Mouse (Mus musculus): ENCODE results near the gene AC124108.1.

- TF ChIP-seq CTCF (IDR thresholded peaks at IDR 0.05; ENCODE audit: low read depth, low read length) (no peak), POLR2A (IDR thresholded peaks at IDR 0.05; ENCODE audit: extremely low read depth, insufficient read depth, low read length) (no peak)
These were observed 7.3 kb downstream of the AC124108.1 start for GRCm38 (mm10) chr1:132198401-132199071.

Data from liver, adult 2 months (tissue).